Mouse (Mus musculus) right cerebral cortex, postnatal 36 days (tissue): ENCODE results near the gene Plg.

Experiments
- DNase-seq, 2 experiments: peaks; one replicate each; pipeline ENCODE4 v3.0.0; 2022; ENCODE audit warnings: low spot score in 2 of 2, mixed read lengths in 1 of 2

Plg gene

DNA sequence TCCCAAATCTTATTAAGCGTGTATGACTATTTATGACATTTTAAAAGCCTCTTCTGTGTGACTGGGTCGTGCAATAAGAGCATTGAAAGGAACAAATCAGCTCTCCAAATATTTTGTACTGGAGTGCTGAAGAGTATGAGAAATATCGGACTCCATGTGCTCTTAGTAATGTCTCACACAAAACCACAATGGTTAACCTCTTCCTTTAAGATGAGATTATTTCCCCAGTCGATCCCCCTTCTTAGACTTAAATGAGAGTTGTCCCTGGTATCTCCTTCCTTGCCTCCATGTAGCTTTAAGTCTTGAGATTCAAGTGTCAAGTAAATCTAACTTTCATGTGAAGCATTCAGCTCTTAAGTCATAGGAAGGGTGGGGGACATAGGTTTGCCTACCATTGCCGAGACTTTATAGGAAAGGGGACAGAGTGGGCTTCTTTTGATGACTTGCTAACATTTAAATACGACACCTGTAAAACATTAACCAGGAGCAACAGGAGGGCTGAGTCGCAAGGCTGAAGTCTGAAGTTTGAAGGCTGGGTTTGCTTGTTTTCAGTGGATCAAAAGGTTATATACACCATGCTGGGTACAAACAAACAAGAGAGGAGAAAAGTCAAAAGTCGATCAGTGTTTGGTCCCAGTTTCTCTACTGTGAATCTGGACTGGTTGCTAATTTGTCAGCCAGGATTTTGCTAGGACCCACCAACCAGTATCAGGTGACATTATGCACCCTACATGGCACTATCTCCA is 6.8 kb downstream of the Plg start:
- DNase-seq: no peak

GRCm38 (mm10) chr17:12387781-12388180 is 9.4 kb downstream of the Plg start:
- no peak for DNase-seq

GRCm38 (mm10) chr17:12388239-12388638 is 9.8 kb downstream of the Plg start:
- no peak for DNase-seq

GRCm38 (mm10) chr17:12396163-12396677 is 17.8 kb downstream of the Plg start:
- no peak for DNase-seq

- no peak for DNase-seq
Measured at GRCm38 (mm10) chr17:12403420-12403819, 25.0 kb downstream of the Plg start.

DNA sequence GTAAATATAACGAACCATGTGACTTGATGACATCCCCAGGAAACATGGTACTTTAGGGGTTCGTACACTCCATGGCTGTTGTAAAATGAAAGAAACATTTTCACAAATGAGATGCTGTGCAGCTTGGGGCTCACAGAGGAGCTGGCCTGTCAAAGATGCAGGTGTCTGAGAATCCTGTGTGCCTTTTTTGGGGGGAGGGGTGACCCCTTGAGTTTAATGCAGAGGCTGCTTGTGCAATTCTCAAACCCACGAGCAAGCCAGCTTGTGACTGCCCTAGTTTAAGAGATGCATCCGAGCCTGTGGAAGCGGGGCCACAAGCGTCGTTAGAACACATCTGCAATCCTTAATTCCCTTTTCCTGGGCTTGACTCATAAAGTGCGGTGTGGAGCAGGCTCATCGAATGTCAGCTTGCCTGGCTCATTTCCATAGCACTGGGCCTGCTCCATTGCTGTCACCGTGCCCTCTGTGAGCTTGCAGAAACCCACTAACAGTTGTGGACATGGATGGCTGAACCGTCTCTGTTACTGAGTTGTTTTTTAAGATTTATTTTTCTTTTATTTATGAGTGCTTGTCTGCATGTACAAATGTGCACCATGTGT is 31.0 kb downstream of the Plg start:
- DNase-seq: no peak

GRCm38 (mm10) chr17:12412181-12412890 is 33.9 kb downstream of the Plg start:
- DNase-seq: no peak

- no peak for DNase-seq
Measured at GRCm38 (mm10) chr17:12412891-12413237, 34.5 kb downstream of the Plg start.

DNA sequence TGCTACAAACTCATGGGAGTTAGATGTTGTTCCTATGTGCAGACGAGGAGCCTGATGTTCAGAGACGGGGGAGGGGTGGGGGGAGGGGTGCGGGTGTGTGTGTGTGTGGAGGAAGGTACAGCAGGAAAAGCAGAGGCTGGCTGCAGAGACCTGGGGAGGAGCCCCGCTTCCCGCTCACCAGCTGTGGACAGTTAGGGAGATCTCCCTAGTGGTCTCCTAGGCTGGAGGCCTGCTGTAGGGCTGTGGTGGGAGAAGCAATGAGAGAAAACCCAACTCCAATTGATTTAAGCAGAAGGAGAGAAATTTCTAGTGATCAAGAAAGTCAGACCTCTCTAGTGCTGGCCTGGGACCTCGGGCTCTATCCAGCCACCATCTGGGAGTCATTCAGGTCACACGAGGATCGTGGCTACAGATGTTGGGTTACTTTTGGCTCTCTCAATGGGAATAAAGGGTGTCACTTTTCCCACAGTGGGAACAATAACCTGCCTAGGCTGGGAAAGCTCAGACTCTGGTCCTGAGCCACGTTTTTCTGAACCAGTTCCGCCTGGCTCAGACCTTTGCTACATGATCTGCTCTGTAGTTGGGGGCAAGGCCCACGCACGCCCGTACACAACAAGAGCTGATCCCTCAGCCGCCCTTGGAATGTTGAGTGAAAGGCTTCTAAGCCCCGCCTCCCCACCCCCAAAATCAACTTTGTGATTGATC is 36.8 kb downstream of the Plg start:
- DNase-seq: no peak

- DNase-seq: no peak
Measured at GRCm38 (mm10) chr17:12415741-12416140, 37.3 kb downstream of the Plg start.

GRCm38 (mm10) chr17:12416250-12416895 is 38.0 kb downstream of the Plg start:
- DNase-seq: peak; percentile 50 to 55

DNA sequence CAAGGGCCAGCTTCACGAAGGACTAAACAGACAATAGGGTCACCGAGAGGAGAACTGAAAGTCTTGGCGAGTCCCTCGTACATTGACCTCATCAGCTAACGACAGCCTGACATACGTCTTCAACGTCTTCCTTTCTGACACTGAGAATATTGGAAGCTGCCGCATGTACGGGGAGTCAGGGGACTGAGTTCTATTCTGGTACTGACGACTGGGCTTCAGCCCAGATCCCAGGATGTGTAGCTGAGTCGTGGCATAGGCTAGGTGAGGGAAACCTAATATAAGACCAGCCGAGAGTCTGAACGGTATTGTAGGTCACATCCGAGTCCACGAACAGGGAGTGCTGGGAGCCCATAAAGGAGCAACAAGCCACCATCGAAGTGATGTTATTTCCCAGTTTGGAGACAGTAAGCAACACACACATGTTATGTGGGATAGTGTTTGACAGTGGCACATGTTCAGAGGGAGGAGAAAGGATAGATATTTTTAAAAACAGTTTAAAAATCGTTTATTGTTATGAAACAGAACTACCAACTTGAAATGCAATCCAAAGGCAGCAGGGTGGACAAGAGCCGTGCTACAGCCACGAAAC is 41.2 kb downstream of the Plg start:
- no peak for DNase-seq

- DNase-seq: no peak
Measured at GRCm38 (mm10) chr17:12420886-12421574, 42.6 kb downstream of the Plg start.

- DNase-seq: no peak
Measured at GRCm38 (mm10) chr17:12422143-12422542, 43.7 kb downstream of the Plg start.

DNA sequence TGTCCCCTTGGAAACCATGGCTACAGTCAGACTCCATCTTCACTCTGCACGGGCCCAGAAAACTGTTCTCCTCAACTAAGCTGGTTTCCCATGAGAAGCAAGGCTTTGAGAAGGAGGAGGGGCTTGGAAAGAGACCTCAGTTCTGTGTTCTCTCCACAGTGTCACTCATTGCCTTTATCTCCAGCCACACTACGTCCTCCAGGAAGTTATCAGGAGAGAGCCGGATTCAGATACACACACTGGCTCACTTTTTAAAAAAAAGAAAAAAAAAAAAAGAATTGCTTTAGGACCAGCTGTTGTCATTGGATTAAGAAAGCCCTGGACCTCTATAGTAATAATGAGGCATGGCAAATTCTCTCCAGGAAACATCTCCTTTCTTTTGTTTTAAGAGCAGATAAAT is 48.7 kb downstream of the Plg start:
- no peak for DNase-seq

DNA sequence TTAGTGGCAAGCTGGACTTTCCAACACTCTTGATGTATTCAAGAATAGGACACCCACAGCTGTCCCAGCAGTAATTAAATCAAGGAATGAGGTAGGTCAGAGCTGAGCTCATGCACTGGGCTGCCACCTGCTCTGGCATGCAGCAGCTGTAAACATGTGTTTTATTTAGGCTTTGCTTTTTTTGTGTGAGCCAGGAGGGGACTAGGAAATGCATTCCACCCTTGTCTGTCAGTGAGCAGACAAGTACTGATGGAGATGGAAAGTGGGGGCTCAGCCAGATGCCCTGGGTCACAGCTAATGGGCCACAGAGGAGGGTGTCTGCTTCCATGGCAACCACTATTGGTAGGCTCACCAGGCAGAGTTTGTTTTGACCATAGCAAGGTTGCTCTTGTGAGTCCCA is 50.0 kb downstream of the Plg start:
- no peak for DNase-seq

GRCm38 (mm10) chr17:12431707-12432106 is 53.3 kb downstream of the Plg start:
- DNase-seq: peak in 1 of 2 experiments; percentile 35

DNA sequence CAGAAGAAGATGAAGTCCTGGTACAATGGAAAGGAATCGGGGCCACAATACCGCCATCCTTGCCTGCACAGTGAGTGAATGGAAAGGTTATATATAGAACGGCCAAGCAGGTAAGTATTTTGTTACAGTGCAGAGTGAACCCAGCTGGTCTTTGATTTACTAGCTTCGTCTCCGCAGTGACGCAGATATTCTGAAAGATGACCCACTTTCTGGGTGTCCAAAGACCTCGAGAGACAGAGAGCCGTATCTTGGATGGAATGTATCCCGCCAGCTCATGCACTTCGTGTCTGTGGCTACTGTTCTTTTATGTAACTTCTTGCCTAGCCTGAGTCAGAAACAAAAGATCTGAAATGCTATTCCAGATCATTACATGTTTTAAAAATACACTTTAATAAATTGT is 59.4 kb downstream of the Plg start:
- no peak for DNase-seq

DNA sequence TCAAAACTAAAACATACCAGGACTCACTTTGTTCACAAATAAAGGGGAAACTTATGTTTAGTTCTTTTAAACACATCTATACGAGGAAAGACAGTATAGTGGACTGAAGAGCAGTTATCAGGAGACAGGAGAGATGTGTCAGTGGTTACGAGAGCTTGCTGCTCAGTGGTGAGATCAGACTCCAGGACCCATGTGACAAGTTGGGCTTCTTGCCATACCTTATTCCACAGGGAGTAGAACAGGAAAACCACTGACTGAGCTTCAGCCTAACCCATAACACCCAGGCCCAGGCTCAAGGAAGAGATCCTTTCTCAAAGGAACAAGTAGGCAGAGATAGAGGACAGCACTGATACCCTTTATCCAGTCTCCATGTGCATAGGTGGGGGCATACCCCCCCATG is 66.2 kb downstream of the Plg start:
- DNase-seq: no peak

- no peak for DNase-seq
Measured at GRCm38 (mm10) chr17:12451234-12451633, 72.8 kb downstream of the Plg start.
